Mouse (Mus musculus) central nervous system, embryonic 11.5 days (tissue): ENCODE measurements around the gene Tmem171. TPM values are rescaled to one million over a fixed set of nuclear protein-coding genes. Genes with fewer than 3 reads are reported as not detected.

Experiments
- polyA plus RNA-seq: library from polyadenylated mRNA; depleted of rRNA; stranded (reverse); fragments of >200 nt; gene quantifications from 2 replicates; pipeline ENCODE4 v1.2.3, GENCODE M21; 2012; rRNA removed

Tmem171 gene
- 0.06 and 0.25 TPM in 2 replicates for polyA plus RNA-seq

DNA sequence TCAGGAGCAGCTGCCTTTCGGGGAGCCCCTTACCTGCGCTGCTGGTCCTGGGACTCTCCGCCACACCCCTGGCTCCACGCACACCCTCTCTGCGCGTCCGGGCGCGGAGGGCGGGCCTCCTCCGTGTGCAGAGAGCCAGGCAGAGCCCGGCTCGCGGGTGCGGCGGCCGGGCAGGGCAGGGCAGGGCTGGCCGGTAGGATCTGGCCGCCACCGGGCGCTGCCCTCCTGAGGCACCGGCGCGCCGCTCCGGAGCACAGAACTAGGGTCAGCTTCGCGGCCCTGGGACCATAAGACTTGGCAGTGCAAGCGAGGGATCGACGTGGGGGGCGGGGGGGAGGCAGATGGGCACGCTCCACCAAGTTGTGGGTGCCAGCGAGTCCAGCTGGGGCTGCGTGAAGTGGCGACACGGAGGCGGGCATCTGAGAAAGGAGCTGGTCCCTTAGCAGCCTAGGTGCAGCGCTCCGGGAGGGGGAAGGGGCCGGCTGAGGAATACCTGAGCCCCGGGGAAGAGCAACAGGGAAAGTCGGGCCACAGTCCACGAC lies at the start of gene Tmem171:
Gene Tmem171, minus strand, starts transcription at position 62 of the 542 bp plus-strand sequence.

DNA sequence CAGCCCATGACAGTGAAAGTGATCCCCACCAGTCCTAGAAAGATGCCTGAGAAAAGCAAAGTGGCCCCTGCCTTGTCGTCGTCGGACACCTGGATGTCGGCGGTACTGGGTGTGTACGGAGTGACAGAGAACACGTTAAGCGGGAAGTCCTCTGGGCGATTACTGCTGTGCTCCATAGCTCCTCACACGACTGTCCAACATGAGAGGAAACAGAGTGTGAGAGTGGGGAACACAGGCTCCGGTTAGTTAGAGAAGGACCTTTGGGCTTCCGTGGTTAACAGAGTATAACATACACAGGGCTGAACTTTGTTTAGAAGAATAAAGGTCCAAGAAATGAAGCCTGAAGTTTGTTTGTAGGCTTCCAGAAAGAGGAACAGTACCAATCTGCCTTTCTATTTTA lies 57.5 kb downstream of the Tmem171 start, which contains the start of gene Tmem174:
Gene Tmem174, minus strand, starts transcription at position 266 of the 400 bp plus-strand sequence.

Other genes with a start within 250 kb of the Tmem171 start
- 0.60 and 0.97 TPM in 2 replicates for gene Gm10320, start 202.8 kb downstream of the Tmem171 start, polyA plus RNA-seq
- 0.05 TPM in 1 of 2 replicates, not detected in the other for gene Tmem174, start 57.4 kb downstream of the Tmem171 start, polyA plus RNA-seq
- gene Fcho2, start 120.6 kb upstream of the Tmem171 start, polyA plus RNA-seq: 20.8 and 41.9 TPM in 2 replicates
- gene Tnpo1, start 231.6 kb upstream of the Tmem171 start, polyA plus RNA-seq: 65.8 and 86.0 TPM in 2 replicates